Mouse (Mus musculus) brain, embryonic 18.5 days (tissue): ENCODE results near the gene Tcf7.

Experiments used
- DNase-seq: peaks from one replicate; pipeline ENCODE4 v3.0.0-alpha.2; 2012; ENCODE audit warnings: low read depth, low spot score

Gene Tcf7

DNA sequence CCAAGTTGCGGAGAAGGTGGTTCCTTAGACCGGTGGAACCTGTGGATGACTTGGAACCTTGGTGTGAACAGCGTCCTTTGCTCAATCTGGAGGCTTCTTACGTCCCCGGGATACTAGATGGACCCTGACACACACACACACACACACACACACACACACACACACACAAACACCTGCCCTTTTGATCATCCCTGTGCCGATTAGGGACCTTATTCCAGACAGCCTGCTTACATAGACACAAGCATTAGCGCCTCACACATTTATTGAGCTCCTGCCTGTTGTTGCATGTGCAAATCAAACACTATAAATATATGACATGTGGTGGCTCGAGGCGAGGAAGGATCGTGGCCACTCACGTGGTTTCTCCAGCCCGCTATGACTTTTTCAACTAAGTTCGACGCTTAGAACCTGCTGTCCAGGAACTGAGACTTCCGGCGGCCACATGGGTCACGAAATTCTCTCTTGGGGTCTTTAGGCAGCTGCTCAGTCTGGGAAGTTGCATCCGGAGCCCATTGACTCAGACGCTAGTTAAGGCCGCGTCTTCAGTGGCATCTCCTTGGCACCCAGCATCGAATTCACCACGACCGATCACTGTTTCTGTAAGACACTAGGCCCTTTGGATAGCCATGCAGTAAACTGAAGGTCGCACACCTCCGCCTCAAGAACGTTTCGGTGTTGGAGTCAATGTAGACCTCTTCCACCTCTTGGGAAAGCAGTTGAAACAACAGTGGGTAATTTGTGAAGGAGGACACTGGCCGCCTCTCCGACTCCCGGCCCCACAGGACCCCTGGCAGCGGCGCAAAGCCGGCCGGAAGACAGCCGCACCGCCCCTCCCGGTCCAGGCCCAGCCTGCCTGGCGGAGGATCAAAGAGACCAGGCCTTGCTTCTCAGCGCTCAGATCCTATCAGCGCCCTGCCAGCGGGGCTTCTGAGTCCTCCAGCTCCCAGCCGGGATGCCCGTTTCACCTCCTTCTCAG lies 1.1 kb upstream of the Tcf7 start:
- no peak for DNase-seq

GRCm38 (mm10) chr11:52282420-52282773 lies 417 bp downstream of the Tcf7 start:
- DNase-seq = no peak

DNA sequence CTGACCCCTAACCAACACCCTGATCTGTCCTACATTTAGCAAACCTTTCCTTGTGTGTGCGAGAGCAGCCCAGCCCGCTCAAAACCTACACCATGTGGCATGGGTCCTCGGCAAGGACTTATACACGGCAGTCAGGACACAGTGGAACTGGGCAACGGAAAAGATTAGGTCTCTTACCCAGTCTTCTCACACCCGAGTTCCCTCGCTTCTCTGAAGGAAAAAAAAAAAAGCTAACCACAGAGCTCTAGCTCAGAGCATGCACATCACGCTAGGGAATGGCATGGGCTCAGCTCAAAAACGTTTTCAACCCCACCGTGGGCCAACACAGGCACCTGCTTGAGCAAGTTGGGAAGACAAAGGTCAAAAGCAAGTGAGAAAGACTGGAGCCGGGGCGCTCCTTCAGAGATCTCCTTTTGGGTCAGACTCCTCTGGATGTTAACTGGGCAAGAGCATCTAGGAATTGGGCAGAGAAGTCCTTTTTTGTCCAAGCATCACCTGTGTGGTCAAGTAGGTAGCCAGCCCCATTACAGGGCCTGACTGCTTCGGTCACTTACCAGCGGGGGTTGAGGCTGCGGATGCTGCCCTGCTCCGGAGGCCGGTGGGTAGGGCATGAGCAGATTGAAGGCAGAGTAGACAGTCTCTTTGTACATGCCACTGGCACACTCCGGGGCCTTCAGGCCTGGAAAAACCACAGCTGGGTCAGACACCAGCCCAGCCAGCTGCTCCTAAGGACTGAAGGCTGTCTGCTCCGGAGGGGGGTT lies 1.1 kb downstream of the Tcf7 start:
- no peak for DNase-seq

DNA sequence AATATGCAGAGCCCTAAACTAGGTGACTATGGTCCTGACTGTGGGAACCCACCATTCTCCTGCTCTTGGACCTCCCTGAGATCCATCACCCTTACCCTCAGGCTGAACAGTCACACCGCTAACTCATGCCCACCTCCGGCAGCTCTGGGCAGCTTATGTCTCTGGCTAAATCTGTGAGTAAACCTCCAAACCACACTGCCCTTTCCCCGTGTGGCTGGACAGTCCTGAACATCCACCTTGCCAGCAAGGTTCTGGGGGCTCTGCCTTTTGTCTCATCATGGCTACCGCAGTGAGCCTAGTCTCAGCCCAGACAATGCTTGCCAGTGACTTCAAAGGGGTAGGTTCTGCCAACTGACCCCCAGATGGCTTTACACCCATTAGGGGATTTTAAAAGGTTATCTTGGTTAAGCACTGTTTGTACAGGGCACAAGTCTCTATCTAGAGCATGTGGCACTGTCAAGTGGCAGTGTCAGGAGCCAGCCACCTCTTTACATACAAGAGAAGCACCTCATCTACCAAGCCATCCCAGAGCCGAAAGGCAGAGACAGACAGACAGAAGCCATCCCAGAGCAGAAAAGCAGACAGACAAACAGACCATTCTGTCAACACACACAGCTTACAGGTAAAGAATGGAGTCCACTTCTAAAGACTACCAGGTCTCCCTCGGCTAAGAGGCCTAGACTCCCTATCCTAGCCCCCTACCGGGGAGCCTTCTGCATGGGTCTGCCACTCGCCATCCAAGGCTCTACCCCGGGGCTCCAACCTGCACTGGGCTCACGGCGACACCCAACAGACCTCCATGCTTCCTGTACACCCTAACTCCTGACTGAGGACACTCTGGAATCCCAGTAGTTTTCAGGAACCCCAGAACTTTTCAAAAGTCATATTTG lies 2.0 kb downstream of the Tcf7 start:
- no peak for DNase-seq

DNA sequence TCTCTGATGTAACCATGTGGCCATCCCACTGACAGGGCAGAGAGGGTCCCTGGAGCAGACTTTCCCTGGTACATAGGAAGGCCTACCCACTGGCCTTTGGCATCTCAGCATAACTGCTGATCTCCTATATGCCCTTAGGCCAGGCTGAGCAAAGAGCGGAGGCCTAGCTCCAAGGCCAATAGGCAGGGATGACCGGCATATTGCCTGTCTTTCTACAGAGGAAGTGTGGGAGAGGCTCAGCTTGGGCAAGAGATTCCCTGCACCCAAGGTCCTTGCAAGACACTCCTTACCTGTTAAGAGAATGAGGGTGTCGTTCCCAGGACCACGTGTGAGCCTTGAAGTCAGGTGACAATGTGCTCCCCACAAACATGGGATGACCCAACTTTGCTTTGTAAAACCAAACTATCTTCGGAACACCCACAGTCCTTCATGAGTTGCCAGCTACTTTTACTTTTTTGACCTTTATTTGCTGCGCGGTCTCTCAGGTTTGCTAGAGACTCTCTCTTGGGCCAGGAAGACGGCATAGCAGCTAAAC lies 3.1 kb downstream of the Tcf7 start:
- DNase-seq = no peak

GRCm38 (mm10) chr11:52278991-52279390 lies 3.8 kb downstream of the Tcf7 start:
- DNase-seq = no peak

GRCm38 (mm10) chr11:52278164-52278563 lies 4.7 kb downstream of the Tcf7 start:
- no peak for DNase-seq

- no peak for DNase-seq
These were observed 5.2 kb downstream of the Tcf7 start for GRCm38 (mm10) chr11:52277433-52278150.

DNA sequence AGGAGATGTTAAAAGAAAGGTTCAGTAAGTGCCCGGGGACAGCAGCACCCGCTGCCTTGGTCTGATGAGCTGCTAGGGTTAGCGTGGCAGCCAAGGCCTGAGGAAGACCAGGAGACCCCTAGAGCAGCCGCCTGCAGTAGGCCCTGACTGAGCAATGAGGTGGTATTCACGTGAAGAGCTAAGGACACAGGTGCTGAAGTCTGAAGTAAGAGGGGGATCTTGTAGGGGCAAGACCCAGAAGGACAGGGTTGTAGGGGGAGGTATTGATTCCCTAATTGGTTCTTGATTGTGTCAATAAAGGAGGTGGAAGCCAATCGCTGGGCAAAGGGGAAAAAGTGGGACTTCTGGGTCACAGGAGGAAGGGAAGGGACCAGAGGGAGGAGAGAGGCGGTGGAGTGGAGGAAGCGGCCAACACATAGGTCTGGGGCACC lies 5.8 kb downstream of the Tcf7 start:
- DNase-seq = no peak

DNA sequence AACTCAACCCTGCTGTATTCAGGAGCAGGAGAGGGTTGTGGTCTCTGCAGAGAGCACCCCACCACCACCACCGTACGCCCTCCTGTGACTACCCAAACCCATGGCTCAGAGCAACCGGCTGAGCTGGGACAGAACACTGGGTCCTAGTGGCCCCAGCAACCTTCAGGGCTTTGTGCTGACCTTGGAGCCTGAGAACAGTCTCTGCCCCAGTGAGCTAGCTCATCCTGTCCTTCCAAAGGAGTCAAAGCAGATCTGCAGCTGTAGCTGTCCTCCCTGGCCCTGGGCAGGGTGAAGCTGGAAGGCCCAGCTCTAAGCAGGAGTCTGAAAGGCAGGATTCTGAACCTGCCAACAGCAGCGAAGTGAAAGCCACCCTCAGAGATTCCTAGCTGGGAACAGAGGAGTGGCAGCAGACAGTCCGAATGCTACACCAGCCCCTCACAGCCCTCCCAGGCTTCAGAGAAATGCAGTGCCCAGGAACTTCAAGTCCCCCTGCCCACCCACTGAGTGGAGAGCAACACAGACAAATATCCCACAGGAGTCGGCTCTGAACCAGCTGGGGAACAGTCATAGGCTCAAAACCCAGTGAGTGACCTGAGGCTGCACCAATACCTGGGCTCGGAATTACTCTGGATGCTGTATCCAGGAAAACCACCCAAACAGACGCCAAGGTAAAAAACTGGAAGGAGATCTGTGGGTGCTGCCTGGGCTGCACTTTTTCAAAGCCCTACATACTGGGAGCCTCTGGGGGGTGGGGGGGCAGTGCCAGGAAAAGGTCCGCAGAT lies 6.8 kb downstream of the Tcf7 start:
- no peak for DNase-seq

- DNase-seq = no peak
These were observed 7.4 kb downstream of the Tcf7 start for GRCm38 (mm10) chr11:52275366-52275765.

GRCm38 (mm10) chr11:52274456-52275112 lies 8.2 kb downstream of the Tcf7 start:
- no peak for DNase-seq

- no peak for DNase-seq
These were observed 8.9 kb downstream of the Tcf7 start for GRCm38 (mm10) chr11:52273942-52274330.

DNA sequence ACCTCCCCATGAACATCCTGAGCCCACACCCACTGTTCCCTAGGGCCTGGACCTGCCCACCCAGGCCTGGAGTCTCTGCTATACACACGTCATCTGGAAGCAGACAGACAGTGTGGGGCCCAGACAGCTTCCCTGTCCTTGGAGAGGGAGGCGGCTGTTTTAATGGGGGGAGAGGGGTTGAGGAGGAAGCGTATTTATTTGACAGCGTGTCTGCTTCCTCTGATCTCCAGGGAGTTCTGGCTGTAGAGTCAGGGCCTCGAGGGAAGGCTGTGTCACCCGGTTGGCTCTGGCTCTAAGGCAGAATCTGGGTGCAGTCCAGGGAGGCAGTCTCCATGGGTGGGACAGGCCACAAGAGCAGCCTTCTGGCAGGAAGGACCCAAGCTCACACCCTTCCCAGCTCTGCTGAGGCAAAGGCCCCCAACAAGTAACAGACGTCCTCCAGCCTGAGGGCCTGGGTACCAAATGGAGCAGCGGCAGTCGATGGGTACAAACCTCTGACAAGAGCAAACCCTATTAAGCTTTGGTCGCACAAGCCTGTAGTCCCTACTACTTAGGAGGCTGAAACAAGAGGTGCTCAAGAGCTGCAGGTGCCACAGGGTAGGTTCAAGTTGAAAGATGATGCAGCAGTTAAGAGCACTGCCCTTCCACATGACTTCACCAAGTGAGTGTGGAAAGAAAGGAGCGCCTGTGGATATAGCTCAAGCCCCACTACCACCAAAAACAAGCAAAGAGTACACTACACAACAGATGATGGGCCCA lies 9.5 kb downstream of the Tcf7 start:
- no peak for DNase-seq

DNA sequence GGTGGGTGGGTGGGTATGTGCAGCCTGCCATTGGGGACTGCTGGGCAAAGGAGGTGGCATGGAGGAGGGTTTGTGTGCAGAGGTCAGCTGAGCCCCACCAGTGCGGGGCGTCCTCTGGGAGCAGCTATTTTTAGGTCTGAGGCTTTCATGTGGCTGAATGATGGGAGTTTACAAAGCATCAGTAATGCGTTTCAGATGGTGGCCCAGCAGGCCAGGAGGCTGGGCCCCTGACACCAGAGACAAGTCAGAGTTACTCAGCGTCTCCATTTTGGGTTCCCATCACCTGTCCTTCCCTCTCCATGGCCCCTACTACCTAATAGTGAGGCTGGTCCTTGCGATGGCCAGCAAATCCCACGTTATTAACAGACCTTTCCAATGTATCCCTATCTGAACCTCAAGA lies 10.2 kb downstream of the Tcf7 start:
- no peak for DNase-seq

- DNase-seq = no peak
These were observed 10.9 kb downstream of the Tcf7 start for GRCm38 (mm10) chr11:52271765-52272495.

GRCm38 (mm10) chr11:52269841-52270240 lies 13.0 kb downstream of the Tcf7 start:
- DNase-seq = no peak
